Mouse (Mus musculus) C2C12 (cell line): ENCODE data around the gene Il12b.

Source experiments
- CEBPB ChIP-seq: IDR thresholded peaks from one replicate; pipeline ENCODE4 v1.6.1; 2011; ENCODE audit warnings: low read depth, mild to moderate bottlenecking, control low read depth, moderate library complexity
- CTCF ChIP-seq: IDR thresholded peaks from one replicate; pipeline ENCODE4 v1.5.1; 2011; ENCODE audit not compliant: control insufficient read depth, insufficient read depth, insufficient read length
- FOSL1 ChIP-seq: IDR thresholded peaks from one replicate; pipeline ENCODE4 v1.8.0; 2011; ENCODE audit warnings: mild to moderate bottlenecking, low read length; ENCODE audit not compliant: poor library complexity, insufficient read depth, severe bottlenecking
- MAX ChIP-seq: IDR thresholded peaks from one replicate; pipeline ENCODE4 v1.6.1; 2011; ENCODE audit warnings: mild to moderate bottlenecking, control low read depth
- MYOD1 ChIP-seq: IDR thresholded peaks from one replicate; pipeline ENCODE4 v1.6.1; 2011; ENCODE audit warnings: low read depth; ENCODE audit not compliant: control insufficient read depth, insufficient read length
- USF1 ChIP-seq: IDR thresholded peaks from one replicate; pipeline ENCODE4 v1.6.1; 2011; ENCODE audit warnings: low read depth, mild to moderate bottlenecking, control low read depth, moderate library complexity

- no peak for TF ChIP-seq CTCF
- no peak for TF ChIP-seq MAX
- no peak for TF ChIP-seq USF1
- TF ChIP-seq MYOD1, result no peak
- no peak for TF ChIP-seq FOSL1
- TF ChIP-seq CEBPB, result no peak
Observed at GRCm38 (mm10) chr11:44387031-44387430, 12.8 kb upstream of the Il12b start.
